Comparison of ENCODE assay signal across 8 mouse cellular contexts in the genomic region with DNA sequence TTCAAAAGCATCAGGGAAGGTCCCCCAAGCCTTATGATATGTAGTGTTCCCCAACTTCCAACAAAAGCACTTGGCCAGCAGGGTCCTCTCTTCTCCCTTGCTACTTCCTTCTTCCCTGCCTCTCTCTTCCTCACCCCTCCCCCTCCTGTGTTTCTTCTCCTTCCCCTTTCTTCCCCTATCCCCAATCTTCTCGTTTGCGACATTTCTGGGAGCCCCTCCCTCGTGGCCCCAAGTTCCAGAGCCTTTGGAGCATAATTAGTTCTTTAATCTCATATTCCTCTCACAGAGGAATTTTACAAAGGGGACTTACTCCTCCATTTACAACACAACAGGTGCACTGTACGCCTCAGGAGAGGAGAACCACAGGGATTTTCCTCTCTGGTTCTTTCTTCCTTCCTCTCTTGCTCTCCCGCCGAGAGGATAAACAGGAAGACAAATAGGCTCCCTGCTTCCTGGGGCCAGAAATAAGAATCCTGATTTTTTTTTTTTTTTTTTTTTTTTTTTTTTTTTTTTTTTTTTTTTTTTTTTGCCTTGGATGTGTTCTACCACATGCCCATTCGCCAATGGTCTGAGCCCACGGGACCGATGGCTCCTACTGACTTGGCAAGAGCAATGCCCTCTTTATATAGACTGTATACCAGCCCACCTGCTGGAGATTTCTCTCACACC.
A peak's percentile ranks its signal among the peaks of the same experiment; 100 is the strongest.
DNase-seq lines count a peak whose midpoint lies in the region; ATAC-seq and TF ChIP-seq lines count a peak whose summit lies in the region.

No protein-coding gene starts in this region.

- intact Hi-C loops in gastrocnemius, adult 2 months (cut with DNase I): no loop called here

- no peaks in the 10 kb centered on the region for H3K27me3 ChIP-seq in forebrain, postnatal 0 days (ENCODE audit: insufficient read depth, low read length)
- H3K27me3 ChIP-seq in liver, embryonic 12.5 days (replicated peaks): peaks cover 36% of the 10 kb centered on the region

- DNase-seq in gastrocnemius, adult 2 months: no peak
- DNase-seq in gastrocnemius, adult 18-20 months (ENCODE audit: low spot score): no peak
- no peak for DNase-seq in forebrain, postnatal 0 days
- DNase-seq in layer of hippocampus, adult 8-10 months (ENCODE audit: low spot score in 2 of 2): no peak
- no peak for DNase-seq in cerebellum, postnatal 14 days

- H3K4me1 ChIP-seq in forebrain, postnatal 0 days (ENCODE audit: insufficient read depth): 0 out of 2 replicates have a peak, but pooled peaks cover 7% of the 10 kb centered on the region
- 0 out of 2 replicates have a peak, but pooled peaks cover 14% of the 10 kb centered on the region for H3K4me1 ChIP-seq in liver, embryonic 12.5 days

- H3K27ac ChIP-seq in gastrocnemius, adult 2 months: no peak overlapping the region
- no peak overlapping the region for H3K27ac ChIP-seq in forebrain, postnatal 0 days (ENCODE audit: low read depth, low read length)
- no peak overlapping the region for H3K27ac ChIP-seq in liver, embryonic 12.5 days

- 10% methylated on average over 9 of the region's 9 CpGs for WGBS in forebrain, postnatal 0 days
- 14% methylated on average over 9 of the region's 9 CpGs for WGBS in liver, embryonic 12.5 days (ENCODE audit: insufficient replicate concordance)

- H3K9ac ChIP-seq in forebrain, postnatal 0 days: no peak overlapping the region
- H3K9ac ChIP-seq in liver, embryonic 12.5 days: no peak overlapping the region

- H3K36me3 ChIP-seq in forebrain, postnatal 0 days (ENCODE audit: insufficient read depth): no peaks in the 10 kb centered on the region
- no peaks in the 10 kb centered on the region for H3K36me3 ChIP-seq in liver, embryonic 12.5 days

- H3K4me2 ChIP-seq in forebrain, postnatal 0 days (ENCODE audit: low read depth): peak overlapping the region; percentile 27
- H3K4me2 ChIP-seq in liver, embryonic 12.5 days: peak overlapping the region; percentile 56

- no peaks in the 10 kb centered on the region for H3K9me3 ChIP-seq in forebrain, postnatal 0 days (ENCODE audit: low read length)
- H3K9me3 ChIP-seq in liver, embryonic 12.5 days (replicated peaks): no peaks in the 10 kb centered on the region

- TF ChIP-seq CTCF in gastrocnemius, adult 2 months (IDR thresholded peaks at IDR 0.05): no peak
- TF ChIP-seq CTCF in forebrain, postnatal 0 days (IDR thresholded peaks at IDR 0.05; ENCODE audit: low read depth): no peak

- H3K4me3 ChIP-seq in gastrocnemius, adult 2 months: peak overlapping the region; percentile 57
- no peak overlapping the region for H3K4me3 ChIP-seq in forebrain, postnatal 0 days (ENCODE audit: low read depth, low read length)
- peak overlapping the region; percentile 23 for H3K4me3 ChIP-seq in liver, embryonic 12.5 days

- no peak for ATAC-seq in forebrain, postnatal 0 days
- no peak for ATAC-seq in liver, embryonic 12.5 days
- peak; percentile 41; the same call in 1 of the 2 replicates for ATAC-seq in monocyte, adult 5-6 weeks (replicated peaks; ENCODE audit: insufficient number of reproducible peaks, low FRiP score, low TSS enrichment, poor library complexity, severe bottlenecking)
- no peak for ATAC-seq in frontal cortex, adult (ENCODE audit: low TSS enrichment)
